Mouse (Mus musculus): ENCODE measurements at regions not wholly inside any gene's neighbourhood (a gene's known extent, or its start where the extent isn't known, plus 50 kb on each side); places are given as distances from the start of the nearest gene placed in this dataset.
A peak's percentile ranks its signal among the peaks of the same experiment; 100 is the strongest.

GRCm38 (mm10) chrX:33416321-33416720, 103.1 kb downstream of the Btbd35f12 start:
- peak; percentile 0 for DNase-seq
